Mouse (Mus musculus): ENCODE measurements at regions not wholly inside any gene's neighbourhood (a gene's known extent, or its start where the extent isn't known, plus 50 kb on each side); places are given as distances from the start of the nearest gene placed in this dataset.
A peak's percentile ranks its signal among the peaks of the same experiment; 100 is the strongest.

GRCm38 (mm10) chr3:65891594-65891993 is 66.5 kb downstream of the Ccnl1 start:
- ATAC-seq (ENCODE audit: low TSS enrichment), result no peak

- no peak for ATAC-seq (ENCODE audit: low TSS enrichment)
These were observed 66.9 kb downstream of the Ccnl1 start for GRCm38 (mm10) chr3:65891139-65891538.

- ATAC-seq (ENCODE audit: low TSS enrichment), result no peak
These were observed 69.1 kb downstream of the Ccnl1 start for GRCm38 (mm10) chr3:65888921-65889320.

DNA sequence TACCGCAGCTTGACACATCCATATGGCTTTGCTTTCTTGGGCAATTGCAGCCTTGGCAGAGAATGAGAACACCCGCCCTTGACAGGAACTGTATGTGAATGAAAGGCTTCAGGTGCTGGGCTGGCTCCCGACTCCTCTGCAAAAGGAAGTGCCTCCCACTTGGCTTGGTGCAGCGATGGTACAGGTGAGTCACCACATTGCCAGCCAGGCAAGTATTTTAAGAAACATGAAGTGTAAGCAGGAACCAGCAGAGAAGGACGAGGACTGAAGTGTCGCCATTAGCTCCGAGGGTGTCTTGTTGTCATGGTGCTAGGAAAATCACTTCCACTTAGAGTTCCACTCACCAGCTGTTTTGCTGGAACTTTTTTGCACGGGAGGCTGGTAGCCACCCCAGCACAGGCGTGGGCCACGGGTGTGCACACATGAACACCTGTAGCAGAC is 73.5 kb downstream of the Ccnl1 start:
- peak; percentile 93 for ATAC-seq (ENCODE audit: low TSS enrichment)

DNA sequence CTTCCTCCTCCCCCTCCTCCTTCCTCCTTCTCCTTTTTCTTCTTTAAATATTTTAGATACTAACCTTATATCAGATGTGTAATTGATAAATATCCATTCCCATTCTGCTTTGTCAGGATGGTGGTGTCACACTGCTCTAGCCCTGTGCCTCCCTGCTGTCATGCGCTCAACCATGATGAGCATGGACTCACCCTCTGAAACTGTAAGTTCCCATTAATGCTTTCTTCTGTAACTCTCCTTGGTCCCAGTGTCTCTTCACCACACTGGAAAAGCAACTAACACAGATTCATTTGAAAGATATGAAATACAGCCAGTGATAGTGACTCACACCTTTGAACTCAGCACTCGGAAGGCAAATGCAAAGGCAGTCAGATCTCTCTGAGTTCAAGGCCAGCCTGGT is 75.9 kb downstream of the Ccnl1 start:
- no peak for ATAC-seq (ENCODE audit: low TSS enrichment)

Data from frontal cortex, adult (tissue).